Mouse (Mus musculus) mesoderm, embryonic 11.5 days (tissue): ENCODE measurements around the gene Unc13d.
A peak's percentile ranks its signal among the peaks of the same experiment; 100 is the strongest.
"Not testable (repeated sequence)": the region's sequence is repeated elsewhere in the genome, so short reads cannot be mapped to it uniquely, and the experiment has no call there.

Source experiments
- DNase-seq: peaks from one replicate; pipeline ENCODE4 v3.0.0-alpha.2; 2012; ENCODE audit warnings: low read depth, low spot score

The Unc13d gene

GRCm38 (mm10) chr11:116045173-116045572 lies 32.6 kb downstream of the Unc13d start:
- no peak for DNase-seq

- DNase-seq, result no peak
These were observed 34.5 kb downstream of the Unc13d start for GRCm38 (mm10) chr11:116043286-116043685.

- DNase-seq, result no peak
These were observed 35.2 kb downstream of the Unc13d start for GRCm38 (mm10) chr11:116042372-116043138.

GRCm38 (mm10) chr11:116041833-116042232 lies 35.9 kb downstream of the Unc13d start:
- DNase-seq, result no peak

GRCm38 (mm10) chr11:116040593-116040992 lies 37.2 kb downstream of the Unc13d start:
- no peak for DNase-seq

GRCm38 (mm10) chr11:116037826-116038225 lies 39.9 kb downstream of the Unc13d start:
- no peak for DNase-seq

- no peak for DNase-seq
These were observed 41.1 kb downstream of the Unc13d start for GRCm38 (mm10) chr11:116036671-116037070.

- DNase-seq, result no peak
These were observed 43.2 kb downstream of the Unc13d start for GRCm38 (mm10) chr11:116034584-116034983.

- DNase-seq, result no peak
These were observed 46.6 kb downstream of the Unc13d start for GRCm38 (mm10) chr11:116030898-116031845.

GRCm38 (mm10) chr11:116030088-116030897 lies 47.5 kb downstream of the Unc13d start, which contains the start of gene Unk:
Unk (plus strand) TSS chr11:116030322.
- DNase-seq, result peak; percentile 98

- no peak for DNase-seq
These were observed 48.5 kb downstream of the Unc13d start for GRCm38 (mm10) chr11:116029086-116029865.

GRCm38 (mm10) chr11:116028177-116028865 lies 49.4 kb downstream of the Unc13d start:
- DNase-seq, result no peak

- no peak for DNase-seq
These were observed 50.0 kb downstream of the Unc13d start, which contains the start of gene H3f3b for GRCm38 (mm10) chr11:116027756-116028155. H3f3b (minus strand) TSS chr11:116027962.

- no peak for DNase-seq
These were observed 52.5 kb downstream of the Unc13d start for GRCm38 (mm10) chr11:116025056-116025845.

GRCm38 (mm10) chr11:116024356-116024808 lies 53.4 kb downstream of the Unc13d start:
- peak; percentile 99 for DNase-seq

GRCm38 (mm10) chr11:116023771-116024355 lies 53.9 kb downstream of the Unc13d start:
- peak; percentile 87 for DNase-seq

- DNase-seq, result not testable (repeated sequence)
These were observed 54.5 kb downstream of the Unc13d start for GRCm38 (mm10) chr11:116023074-116023770.

- no peak for DNase-seq
These were observed 55.4 kb downstream of the Unc13d start for GRCm38 (mm10) chr11:116022256-116022780.
